Mouse (Mus musculus) embryonic stem cell, embryonic (primary cell): ENCODE results near the gene Zyg11a.
"Not testable (repeated sequence)": the region's sequence is repeated elsewhere in the genome, so short reads cannot be mapped to it uniquely, and the experiment has no call there.

ENCODE experiments used
- CTCF ChIA-PET, 4 experiments: fragments of 300-600 bp in 2 of 4; fragments of 350-600 bp in 2 of 4; sonication (Branson Sonifier 250); formaldehyde crosslinking; loops; one replicate each; lab custom pipeline; 2022; ENCODE audit warnings: inconsistent platforms in 2 of 4; lab: Charles Lee
- POLR2A ChIA-PET, 4 experiments: fragments of 300-600 bp in 2 of 4; fragments of 350-600 bp in 2 of 4; sonication (Branson Sonifier 250); formaldehyde crosslinking; loops; one replicate each; lab custom pipeline; 2022; ENCODE audit warnings: antibody characterized with exemption in 4 of 4, inconsistent platforms in 1 of 4; lab: Charles Lee

Zyg11a gene

DNA sequence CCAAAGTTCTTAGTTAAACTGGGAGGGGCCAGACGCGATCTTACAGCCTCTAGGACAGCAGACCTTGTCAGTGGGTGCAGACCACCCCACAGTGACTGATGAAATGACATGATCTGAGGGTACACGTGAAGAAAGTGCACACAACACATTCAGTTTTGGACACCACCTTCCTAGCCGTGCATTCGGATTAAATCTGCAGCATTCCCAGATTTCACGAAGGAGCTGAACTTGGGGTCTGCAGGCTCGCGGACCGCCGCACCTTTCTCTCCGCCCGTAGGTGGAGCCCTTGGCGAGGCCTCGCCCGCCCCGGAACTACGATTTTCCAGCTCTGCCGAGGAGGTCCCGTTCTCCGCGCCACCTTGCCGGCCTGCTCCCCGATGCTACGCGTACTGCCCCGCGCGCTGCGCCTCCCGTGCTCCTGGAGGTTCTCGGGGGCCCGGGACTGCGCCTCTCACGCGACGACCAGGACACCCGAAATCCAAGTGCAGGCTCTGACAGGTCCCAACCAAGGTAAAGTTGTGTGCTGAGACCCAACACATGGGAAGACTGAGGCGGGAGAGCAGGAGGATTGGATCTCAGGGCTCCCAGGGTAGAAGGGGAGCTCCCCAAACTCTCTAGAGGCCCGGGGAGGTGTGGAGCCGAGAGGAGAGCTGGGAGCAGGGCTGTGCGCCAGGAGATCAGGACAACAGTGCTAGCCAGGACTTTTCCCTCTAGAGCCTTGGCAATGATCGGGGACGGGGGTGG, 52.5 kb downstream of the Zyg11a start, which contains the start of gene Echdc2:
Echdc2 (plus strand) TSS at position 286 of the 744 bp plus-strand sequence.
- ChIA-PET CTCF (interaction anchor here (0.6 to 1.8 kb wide), 15 partner anchors 17 to 552 kb away, joined by 3 to 6 read pairs (median 3); partner anchors contain the start of gene Zyg11b (in 1 of the 4)), POLR2A (interaction anchor here in 3 of 4 experiments (0.6 to 3.5 kb wide), 32 partner anchors 8 to 277 kb away, joined by 3 to 14 read pairs (median 4); partner anchors contain the start of genes 0610037L13Rik (in 1 of the 3), Zyg11a (in 1 of the 3) and Zyg11b (in 1 of the 3))

DNA sequence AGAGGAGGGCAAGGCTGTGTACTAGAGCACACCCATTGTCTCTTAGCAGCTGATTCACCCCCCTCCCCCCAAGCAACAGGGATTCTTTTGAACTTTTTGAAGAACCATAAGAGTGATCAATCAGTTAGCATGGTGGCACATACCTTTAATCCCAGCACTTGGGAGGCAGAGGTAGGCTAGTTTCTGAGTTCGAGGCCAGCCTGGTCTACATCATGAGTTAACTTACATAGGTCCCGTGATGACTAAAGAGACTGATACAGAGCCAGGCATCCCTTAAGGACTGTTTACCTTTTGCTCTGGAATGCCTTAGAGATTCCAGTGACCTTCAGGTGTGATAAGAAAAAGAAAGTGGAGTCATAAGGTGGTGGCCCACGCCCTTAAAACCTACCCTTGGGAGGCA, 54.6 kb downstream of the Zyg11a start:
- ChIA-PET CTCF (interaction anchor here in 1 of 4 experiments (0.6 kb wide), 1 partner anchor 42 kb away, joined by 3 read pairs; no protein-coding TSS in a partner anchor), POLR2A (interaction anchor here in 3 of 4 experiments (0.6 to 3.5 kb wide), 8 partner anchors 10 to 138 kb away, joined by 3 to 14 read pairs (median 4); no protein-coding TSS in a partner anchor)

DNA sequence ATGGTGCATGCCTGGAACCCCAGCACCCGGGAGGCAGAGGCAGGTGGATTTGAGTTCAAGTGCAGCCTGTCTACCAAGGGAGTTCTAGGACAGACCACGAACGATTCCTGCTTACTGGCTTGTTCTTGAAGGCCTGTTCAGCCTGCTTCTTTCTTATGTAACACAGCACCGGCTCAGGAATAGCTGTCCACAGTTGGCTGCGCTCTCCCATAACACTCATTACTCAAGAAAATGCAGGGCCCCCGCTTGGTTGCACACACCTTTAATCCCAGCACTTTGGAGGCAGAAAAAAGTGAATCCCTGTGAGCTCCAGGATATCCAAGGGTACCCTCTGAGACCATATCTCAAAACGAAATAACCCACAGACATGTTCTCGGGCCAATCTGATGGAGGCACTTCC, 55.9 kb downstream of the Zyg11a start:
- POLR2A ChIA-PET: interaction anchor here in 2 of 4 experiments (1.1 to 1.8 kb wide), 4 partner anchors 8 to 14 kb away, joined by 3 to 5 read pairs (median 3); no protein-coding TSS in a partner anchor

DNA sequence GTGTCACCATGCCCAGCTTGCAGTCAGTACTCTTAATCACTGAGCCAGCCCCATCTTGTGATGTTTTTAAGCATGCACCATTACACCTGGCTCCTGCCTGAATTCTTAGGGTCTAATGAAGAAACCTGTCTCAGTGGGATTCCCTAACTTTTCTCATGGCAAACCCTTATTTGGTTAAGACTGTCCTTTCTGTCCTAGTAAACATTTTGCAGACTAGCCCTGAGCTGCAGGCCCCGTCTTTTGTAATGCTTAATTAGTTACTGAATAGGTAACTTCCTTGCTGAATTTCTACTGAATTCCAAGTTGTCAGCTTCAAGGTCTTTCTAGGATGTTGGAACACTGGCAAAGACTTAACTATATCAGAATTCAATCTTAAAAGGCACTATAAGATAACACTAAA, 62.7 kb downstream of the Zyg11a start:
- POLR2A ChIA-PET, CTCF ChIA-PET: not testable (repeated sequence)

More for the DNA sequence above, 55.9 kb downstream of the Zyg11a start:
- CTCF ChIA-PET: interaction anchor here in 1 of 4 experiments (0.6 kb wide), 1 partner anchor 39 kb away, joined by 5 read pairs; no protein-coding TSS in a partner anchor

DNA sequence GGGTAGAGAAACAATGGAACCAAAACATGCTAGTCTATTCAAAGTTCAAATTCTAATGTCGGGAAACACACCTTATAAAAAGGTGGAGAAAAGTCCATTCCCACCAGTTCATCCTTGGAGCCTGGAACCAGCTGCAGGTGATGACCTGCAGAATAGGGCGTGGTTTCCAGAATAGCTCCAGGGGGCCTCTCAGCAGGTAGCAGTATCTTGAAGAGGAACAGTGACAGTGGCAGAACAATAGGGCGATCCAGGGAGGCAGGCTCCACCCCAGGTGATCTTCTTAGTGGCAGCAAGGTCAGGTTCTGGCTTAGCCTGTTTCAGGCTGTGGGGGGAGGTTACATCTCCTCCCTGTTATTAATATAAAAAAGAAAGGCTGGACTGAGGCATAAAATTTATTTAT, 72.3 kb downstream of the Zyg11a start:
- POLR2A ChIA-PET: interaction anchor here in 3 of 4 experiments (0.6 to 1.0 kb wide), 3 partner anchors 17 to 73 kb away, joined by 3 read pairs; partner anchors contain the start of gene Echdc2 (in 1 of the 3)
- CTCF ChIA-PET: not testable (repeated sequence)

DNA sequence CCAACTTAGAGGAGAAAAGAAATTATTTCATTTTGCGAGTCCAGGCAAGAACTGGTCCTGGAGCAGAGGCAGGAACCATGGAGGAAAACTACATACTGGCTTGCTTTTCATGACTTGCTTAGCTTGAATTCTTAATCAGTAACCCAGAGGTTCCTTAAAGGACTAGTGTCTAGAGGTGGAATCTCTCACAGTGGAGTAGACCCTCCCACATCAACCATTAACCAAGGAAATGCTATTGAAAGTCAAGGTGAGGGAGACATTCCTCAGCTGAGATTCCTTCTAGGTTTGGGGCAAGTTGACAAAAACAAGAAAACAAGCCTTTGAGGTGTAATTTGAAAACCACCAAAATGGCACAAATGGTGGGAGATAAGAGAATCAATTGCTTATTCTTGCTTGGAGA, 73.0 kb downstream of the Zyg11a start, which contains the start of gene Scp2:
Scp2 (minus strand) TSS at position 119 of the 400 bp plus-strand sequence.
- POLR2A ChIA-PET: interaction anchor here in 2 of 4 experiments (1.0 kb wide), 3 partner anchors 10 to 74 kb away, joined by 3 read pairs; no protein-coding TSS in a partner anchor
- CTCF ChIA-PET: no interaction called here

DNA sequence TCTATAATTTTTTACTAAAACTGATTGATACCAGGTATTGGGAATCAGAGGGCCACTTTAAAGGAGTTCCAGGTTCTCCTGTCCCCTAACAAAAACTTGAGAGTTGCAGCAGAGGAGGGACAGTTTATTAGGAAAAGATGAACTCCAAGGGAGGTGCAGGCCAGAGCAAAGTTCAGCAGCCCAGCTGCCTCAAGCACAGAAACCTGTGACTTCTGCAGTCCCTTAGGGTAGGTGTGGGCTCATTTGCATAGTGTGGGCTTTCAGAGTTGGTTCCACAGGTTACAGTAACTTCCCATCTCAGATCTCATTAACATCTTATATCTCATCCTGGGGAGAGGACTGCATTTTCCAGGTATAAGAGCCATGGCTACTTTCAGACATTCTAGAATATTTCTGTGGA, 74.1 kb downstream of the Zyg11a start:
- POLR2A ChIA-PET: interaction anchor here in 2 of 4 experiments (0.7 kb wide), 2 partner anchors 15 to 47 kb away, joined by 6 to 9 read pairs; no protein-coding TSS in a partner anchor
- CTCF ChIA-PET: interaction anchor here in 1 of 4 experiments (1.3 kb wide), 1 partner anchor 242 kb away, joined by 3 read pairs; no protein-coding TSS in a partner anchor

DNA sequence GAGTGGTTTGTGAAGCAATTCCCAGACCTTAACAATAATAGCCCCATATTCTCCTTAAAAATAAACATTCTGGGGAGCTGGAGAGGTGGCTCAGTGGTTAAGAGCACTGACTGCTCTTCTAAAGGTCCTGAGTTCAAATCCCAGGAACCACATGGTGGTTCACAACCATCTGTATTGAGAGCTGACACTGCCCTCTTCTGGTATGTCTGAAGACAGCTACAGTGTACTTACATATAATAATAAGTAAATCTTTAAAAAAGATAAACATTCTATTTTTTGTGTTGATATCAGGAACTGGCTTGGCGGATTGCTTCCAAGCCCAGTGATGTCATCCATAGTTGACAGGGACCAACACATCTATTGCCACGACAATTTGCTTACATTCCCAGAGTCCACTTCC, 74.7 kb downstream of the Zyg11a start:
- POLR2A ChIA-PET: not testable (repeated sequence)
- CTCF ChIA-PET: interaction anchor here in 1 of 4 experiments (1.3 kb wide), 1 partner anchor 242 kb away, joined by 3 read pairs; no protein-coding TSS in a partner anchor

DNA sequence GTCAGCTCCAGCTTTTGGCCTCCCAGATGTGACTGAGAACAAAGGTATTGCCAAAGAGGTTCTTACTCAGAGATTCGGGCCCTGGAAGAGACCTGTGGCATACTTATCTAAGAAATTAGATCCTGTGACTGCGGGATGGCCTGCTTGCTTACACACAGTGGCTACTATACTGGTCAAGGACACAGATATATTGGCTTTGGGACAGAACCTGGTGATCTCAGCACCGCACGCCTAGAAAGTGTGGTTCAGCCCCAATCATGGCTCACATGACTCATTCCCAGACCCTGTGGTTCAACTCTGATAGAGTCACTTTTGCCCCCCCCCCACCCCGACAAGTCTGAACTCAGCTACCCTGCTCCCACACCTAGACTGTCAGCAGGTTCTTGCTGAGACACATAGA, 80.9 kb downstream of the Zyg11a start:
- POLR2A ChIA-PET: interaction anchor here in 2 of 4 experiments (0.6 to 1.8 kb wide), 4 partner anchors 16 to 1376 kb away, joined by 3 to 5 read pairs (median 3); no protein-coding TSS in a partner anchor

More for the DNA sequence above, 80.9 kb downstream of the Zyg11a start:
- CTCF ChIA-PET: interaction anchor here in 2 of 4 experiments (0.5 to 0.6 kb wide), 3 partner anchors 13 to 453 kb away, joined by 4 to 10 read pairs (median 5); partner anchors contain the start of gene Dmrtb1 (in 1 of the 2)
